Mouse (Mus musculus) B cell, adult 67 days (primary cell): ENCODE results near the gene Dlg2. TPM values are rescaled to one million over a fixed set of nuclear protein-coding genes. Genes with fewer than 3 reads are reported as not detected.

Experiments
- total RNA-seq, 2 experiments: library from RNA; stranded (reverse); gene quantifications; 4 replicates each; pipeline ENCODE4 v1.2.4; 2023

Dlg2 gene
- total RNA-seq, result not detected

DNA sequence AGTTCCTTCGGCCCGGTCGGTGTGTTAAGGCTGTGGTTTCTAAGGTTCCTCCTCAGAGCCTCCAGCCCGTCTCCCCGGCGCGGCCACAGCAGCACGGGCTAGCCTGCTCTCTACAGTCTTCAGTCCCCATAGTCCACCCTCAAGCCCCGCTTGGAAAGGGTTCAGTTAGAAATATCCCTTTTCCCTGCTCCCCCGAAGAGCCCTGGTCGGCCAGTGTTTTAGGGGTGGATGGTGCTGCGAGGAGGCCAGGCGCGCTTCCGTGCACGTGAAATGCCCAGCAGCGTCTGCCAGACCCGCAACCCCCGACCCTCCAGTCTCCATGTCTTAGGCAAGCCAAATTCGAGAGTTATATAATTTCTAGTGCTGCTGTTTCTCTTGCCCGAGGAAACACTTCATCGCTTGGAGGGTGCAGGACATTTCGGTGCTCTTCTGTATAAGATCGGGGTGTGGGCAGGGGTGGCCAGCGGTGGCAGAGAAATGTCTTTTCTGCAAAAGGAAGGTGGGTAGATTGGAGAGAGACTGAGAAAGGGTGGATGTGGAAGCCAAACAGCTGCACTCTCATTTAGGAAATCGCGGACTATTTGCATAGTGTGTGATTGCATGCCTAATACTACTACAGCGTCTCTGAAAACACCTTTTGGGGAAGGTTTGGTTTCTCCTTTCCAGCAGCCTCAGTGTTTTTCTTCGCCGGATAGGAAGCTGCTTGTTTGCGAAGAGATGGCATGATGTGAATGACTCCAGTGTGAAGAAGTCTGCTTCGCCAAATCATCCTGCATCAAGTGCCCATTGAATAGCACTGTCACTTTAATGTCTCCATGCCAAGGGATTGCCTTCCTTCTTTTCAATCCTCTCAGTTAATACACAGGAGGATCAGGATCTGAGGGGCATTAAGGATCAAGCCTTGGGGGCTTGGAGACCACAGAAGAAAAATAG, at the start of gene Dlg2:
TSS of gene Dlg2 (plus strand) at position 360 of the 933 bp plus-strand sequence.

DNA sequence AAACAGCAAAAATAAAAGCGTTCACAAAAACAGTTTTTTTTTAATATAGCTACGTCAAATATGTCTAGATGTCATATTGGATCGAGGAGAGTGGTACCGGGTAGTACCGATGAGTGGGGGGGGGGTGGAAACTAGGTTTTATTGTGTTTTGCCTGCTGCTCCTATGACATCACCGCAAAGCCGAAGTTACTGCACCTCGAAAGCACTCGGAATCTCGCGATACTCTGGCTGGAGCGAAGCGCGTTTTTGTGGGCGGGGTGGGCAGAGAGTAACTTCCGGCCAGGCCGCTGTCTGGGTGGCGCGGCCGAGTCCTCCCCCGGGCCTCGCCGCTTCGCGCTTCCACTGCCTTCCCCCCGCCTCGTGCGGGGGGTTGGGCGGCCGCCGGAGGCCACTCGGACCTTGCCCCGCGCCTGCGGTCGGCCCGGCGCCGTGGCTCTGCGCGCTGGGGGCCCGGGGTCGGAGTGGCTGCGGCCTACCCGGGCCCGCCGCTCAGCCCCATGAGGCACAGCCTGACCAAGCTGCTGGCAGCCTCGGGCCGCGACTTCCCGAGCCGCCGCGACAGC, 33.9 kb upstream of the Dlg2 start, which contains the start of gene Crebzf:
TSS of gene Crebzf (plus strand) at position 212 of the 563 bp plus-strand sequence.

DNA sequence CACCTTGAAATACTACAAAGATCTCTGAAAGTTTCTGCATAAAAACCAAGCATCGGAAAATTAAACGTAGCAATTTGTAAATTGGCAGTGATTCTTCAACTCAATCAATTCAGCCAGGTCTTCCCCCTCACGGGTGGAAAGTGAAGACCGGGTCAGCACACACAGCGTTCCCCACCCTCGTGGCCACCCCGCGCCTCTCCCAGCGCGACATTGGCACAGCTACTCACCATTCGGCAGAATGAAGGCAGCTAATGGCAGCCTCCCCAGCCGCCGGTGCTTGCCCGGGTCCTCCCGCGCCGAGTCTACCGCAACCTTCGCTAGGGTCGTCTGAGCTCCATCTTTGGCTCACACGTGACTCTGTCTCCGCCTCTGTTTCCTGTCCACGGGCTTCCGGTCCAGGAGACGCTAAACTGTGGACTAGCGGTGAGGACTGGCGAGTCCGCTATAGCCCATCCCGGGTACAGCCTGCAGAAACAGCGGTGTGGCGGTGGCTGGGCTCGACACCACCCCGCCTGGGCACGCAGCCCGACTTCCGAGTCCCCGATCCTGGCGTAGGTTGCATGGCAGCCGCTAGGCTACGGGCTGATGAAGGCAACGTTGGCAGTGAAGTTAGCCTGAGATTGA, 19.5 kb upstream of the Dlg2 start, which contains the start of gene Tmem126a:
TSS of gene Tmem126a (minus strand) at position 385 of the 624 bp plus-strand sequence.

DNA sequence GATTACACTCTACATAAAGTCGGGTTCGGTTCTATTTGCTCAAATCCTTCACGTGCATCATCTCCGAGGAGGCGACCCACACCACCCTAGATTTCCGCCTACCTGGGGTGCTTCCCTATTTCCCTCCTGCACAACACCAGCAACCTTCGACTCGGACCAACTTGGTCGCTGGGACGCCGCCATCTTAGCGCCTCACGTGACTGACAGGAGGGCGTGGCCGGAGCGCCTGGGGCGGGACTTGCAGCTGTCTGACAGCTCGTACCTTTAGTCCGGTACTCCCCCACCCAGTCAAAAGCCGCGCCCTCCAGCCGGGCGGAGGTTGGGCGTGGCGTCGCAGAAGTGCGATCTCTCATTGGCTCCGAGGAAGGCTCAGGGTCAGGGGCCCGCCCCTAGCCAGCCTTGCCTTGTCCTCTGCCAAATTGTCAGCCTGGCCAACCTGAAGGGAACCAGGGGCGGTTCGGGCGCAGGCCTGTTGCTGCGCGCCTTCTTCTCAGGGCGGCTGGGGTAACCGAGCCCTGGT, 619 bp upstream of the Dlg2 start, which contains the start of gene Tmem126b:
TSS of gene Tmem126b (minus strand) at position 209 of the 520 bp plus-strand sequence.

Other genes with a start within 250 kb of the Dlg2 start
- not detected for gene Ccdc83, start 210.9 kb upstream of the Dlg2 start, total RNA-seq
- gene Sytl2, start 174.4 kb upstream of the Dlg2 start, total RNA-seq, result 1 to 10 TPM; 1.3 to 1.6 TPM
- gene Ccdc89, start 50.1 kb upstream of the Dlg2 start, total RNA-seq, result not detected
- 100 to 1,000 TPM; 120 to 136 TPM for gene Crebzf, start 33.9 kb upstream of the Dlg2 start, total RNA-seq
- 10 to 100 TPM; 27.5 to 31.3 TPM for gene Tmem126a, start 19.4 kb upstream of the Dlg2 start, total RNA-seq
- gene Tmem126b, start 671 bp upstream of the Dlg2 start, total RNA-seq, result 1 to 10 TPM; 7.1 to 9.3 TPM